Mouse (Mus musculus): Measurements from ENCODE around the gene Isyna1.

- TF ChIP-seq CTCF (IDR thresholded peaks at IDR 0.05; ENCODE audit: extremely low read depth, insufficient read depth, low read length) (no peak), POLR2A (IDR thresholded peaks at IDR 0.05; ENCODE audit: extremely low read depth, insufficient read depth, low read length) (no peak)
These were observed 23.2 kb upstream of the Isyna1 start for GRCm38 (mm10) chr8:70570990-70571389.
